8 mouse cellular contexts compared by ENCODE assay signal in the genomic region with DNA sequence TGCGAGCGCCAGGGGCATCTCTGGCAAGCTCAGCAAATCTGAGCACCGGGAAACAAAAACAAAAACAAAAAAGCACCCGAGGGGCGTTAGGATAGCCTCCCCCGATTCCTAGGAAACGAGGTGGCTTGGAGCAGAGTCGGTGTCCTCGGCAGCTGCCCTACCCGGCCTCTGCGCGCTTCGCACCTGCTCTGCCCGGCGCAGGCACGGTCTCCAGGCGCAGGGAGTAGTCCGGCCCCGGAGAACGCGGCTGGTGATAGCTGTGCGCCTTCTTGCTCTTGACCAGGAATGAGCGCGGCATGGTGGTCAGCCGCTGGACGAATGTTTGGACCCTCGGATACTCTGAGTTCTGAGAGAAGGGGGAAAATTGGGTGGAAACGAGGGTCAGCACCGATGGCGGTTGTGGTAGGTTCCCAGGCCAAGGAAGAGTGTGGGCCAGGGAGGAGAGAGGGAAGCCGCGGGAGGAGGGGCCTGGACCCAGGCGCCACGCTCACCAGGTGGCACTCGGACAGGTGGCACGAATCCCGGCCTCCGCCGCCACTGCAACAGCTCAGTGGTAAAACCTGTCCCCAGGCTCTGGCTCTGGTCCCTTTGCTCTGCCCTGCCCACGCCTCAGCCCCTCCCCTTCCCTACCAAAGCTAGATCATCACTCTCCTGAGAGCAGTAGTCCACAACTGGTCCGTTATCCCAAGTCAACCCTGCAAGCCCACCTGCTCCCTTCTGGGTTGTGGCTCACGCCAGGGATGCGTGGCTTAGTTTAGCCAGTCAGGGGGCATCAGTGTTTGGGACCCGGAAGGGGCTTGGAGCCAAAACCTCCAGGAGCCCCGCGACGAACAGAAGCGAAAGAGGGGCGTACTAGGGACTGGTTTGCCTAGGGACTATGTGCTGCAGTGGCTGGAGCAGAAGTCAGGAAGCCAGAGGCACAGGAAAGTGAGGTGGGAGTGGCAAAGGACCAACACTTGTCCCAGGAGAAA. TPM values are rescaled to one million over a fixed set of nuclear protein-coding genes. Genes with fewer than 3 reads are reported as not detected.
DNase-seq lines count a peak whose midpoint lies in the region; ATAC-seq lines count a peak whose summit lies in the region.

No protein-coding gene starts in this region.

- H3K27me3 ChIP-seq in hindbrain, embryonic 11.5 days (ENCODE audit: control insufficient read depth, insufficient read depth, low read length), result peaks cover 98% of the 10 kb centered on the region
- H3K27me3 ChIP-seq in liver, embryonic 13.5 days, result peaks cover 100% of the 10 kb centered on the region
- H3K27me3 ChIP-seq in neural tube, embryonic 11.5 days (ENCODE audit: control insufficient read depth, insufficient read depth, low read length), result peaks cover 100% of the 10 kb centered on the region

- no peaks in the 10 kb centered on the region for H3K36me3 ChIP-seq in hindbrain, embryonic 11.5 days (ENCODE audit: control insufficient read depth, insufficient read depth, low read length)
- no peaks in the 10 kb centered on the region for H3K36me3 ChIP-seq in liver, embryonic 13.5 days
- H3K36me3 ChIP-seq in neural tube, embryonic 11.5 days (ENCODE audit: control insufficient read depth, insufficient read depth, low read length), result no peaks in the 10 kb centered on the region

- H3K4me3 ChIP-seq in hindbrain, embryonic 11.5 days (ENCODE audit: low read depth, low read length), result 0 out of 2 replicates have a peak overlapping the region, but pooled peaks have one; percentile 6
- peak overlapping the region; percentile 45 for H3K4me3 ChIP-seq in liver, embryonic 13.5 days (replicated peaks)
- H3K4me3 ChIP-seq in neural tube, embryonic 11.5 days (ENCODE audit: low read depth, low read length), result no peak overlapping the region

- peak; percentile 13 for DNase-seq in right cerebral cortex, postnatal 4 days
- no peak for DNase-seq in right cerebral cortex, postnatal 14 days
- peak; percentile 35 for DNase-seq in embryo, embryonic 9.5 days (ENCODE audit: extremely low spot score)
- peak; percentile 66 for DNase-seq in hindbrain, embryonic 11.5 days (ENCODE audit: low spot score)
- DNase-seq in liver, embryonic 13.5 days, result no peak
- peak; percentile 44 for DNase-seq in neural tube, embryonic 11.5 days (ENCODE audit: low spot score)
- DNase-seq in layer of hippocampus, adult 8-10 months (ENCODE audit: low spot score in 2 of 2), result no peak
- no peak for DNase-seq in gastrocnemius, adult 18-20 months (ENCODE audit: low spot score)

- H3K9me3 ChIP-seq in hindbrain, embryonic 11.5 days (ENCODE audit: control insufficient read depth, low read length), result no peaks in the 10 kb centered on the region
- no peaks in the 10 kb centered on the region for H3K9me3 ChIP-seq in liver, embryonic 13.5 days (replicated peaks)
- H3K9me3 ChIP-seq in neural tube, embryonic 11.5 days (ENCODE audit: control insufficient read depth, low read length), result no peaks in the 10 kb centered on the region

- H3K4me1 ChIP-seq in hindbrain, embryonic 11.5 days (replicated peaks; ENCODE audit: control insufficient read depth, insufficient read depth, low read length), result peaks cover 27% of the 10 kb centered on the region
- H3K4me1 ChIP-seq in liver, embryonic 13.5 days (replicated peaks), result peaks cover 42% of the 10 kb centered on the region
- H3K4me1 ChIP-seq in neural tube, embryonic 11.5 days (ENCODE audit: control insufficient read depth, insufficient read depth, low read length), result peaks cover 23% of the 10 kb centered on the region

- ATAC-seq in hindbrain, embryonic 11.5 days (ENCODE audit: low FRiP score), result no peak
- peak; percentile 32; the same call in 1 of the 2 replicates for ATAC-seq in liver, embryonic 13.5 days (ENCODE audit: low read depth)
- no peak for ATAC-seq in neural tube, embryonic 11.5 days (ENCODE audit: insufficient read depth, low FRiP score, low TSS enrichment)

- peak overlapping the region; percentile 14 for H3K4me2 ChIP-seq in hindbrain, embryonic 11.5 days (replicated peaks; ENCODE audit: low read depth, low read length)
- peak overlapping the region; percentile 56 for H3K4me2 ChIP-seq in liver, embryonic 13.5 days
- no peak overlapping the region; the same call in 1 of the 2 replicates for H3K4me2 ChIP-seq in neural tube, embryonic 11.5 days (ENCODE audit: low read depth)

- no peak overlapping the region for H3K27ac ChIP-seq in hindbrain, embryonic 11.5 days (ENCODE audit: low read depth, low read length)
- H3K27ac ChIP-seq in liver, embryonic 13.5 days, result no peak overlapping the region
- H3K27ac ChIP-seq in neural tube, embryonic 11.5 days (ENCODE audit: low read depth, low read length), result no peak overlapping the region

- no peak overlapping the region for H3K9ac ChIP-seq in hindbrain, embryonic 11.5 days (ENCODE audit: low read depth, low read length)
- no peak overlapping the region for H3K9ac ChIP-seq in liver, embryonic 13.5 days
- H3K9ac ChIP-seq in neural tube, embryonic 11.5 days (ENCODE audit: low read length), result no peak overlapping the region

- WGBS in hindbrain, embryonic 11.5 days, result under 1% methylated on average over 45 of the region's 49 CpGs
- under 1% methylated on average over 49 of the region's 49 CpGs for WGBS in liver, embryonic 13.5 days (ENCODE audit: insufficient replicate concordance)
- under 1% methylated on average over 44 of the region's 49 CpGs for WGBS in neural tube, embryonic 11.5 days

RNA-seq across cellular contexts. Expression of gene Gfi1, which starts 2.0 kb away (rescaled TPM):
- 0.07 and 0.12 TPM in 2 replicates for polyA plus RNA-seq in hindbrain, embryonic 11.5 days (2014; fragmentation: Nextera tagmentation; extraction: Ambion mirVana)
- polyA plus RNA-seq in liver, embryonic 13.5 days (2015; fragmentation: Nextera tagmentation; extraction: Ambion mirVana), result 0.48 and 0.65 TPM in 2 replicates
- not detected in 2 replicates for polyA plus RNA-seq in neural tube, embryonic 11.5 days (2014; fragmentation: Nextera tagmentation; extraction: Ambion mirVana)
- not detected for total RNA-seq in layer of hippocampus, adult 8-10 months (2022)
- total RNA-seq in gastrocnemius, adult 18-20 months (2021), result not detected

Comparison
In these comparisons a context has a peak if more than half of its experiments do, and no peak if none do; other contexts are left out.
1. DNase-seq: peak in right cerebral cortex, postnatal 4 days (single experiment), embryo, embryonic 9.5 days (single experiment), hindbrain, embryonic 11.5 days (single experiment) and neural tube, embryonic 11.5 days (single experiment); none in right cerebral cortex, postnatal 14 days (single experiment), liver, embryonic 13.5 days (single experiment), layer of hippocampus, adult 8-10 months (0 of 2) and gastrocnemius, adult 18-20 months (single experiment).